Mouse (Mus musculus): Measurements from ENCODE around the gene Cbx1. TPM values are rescaled to one million over a fixed set of nuclear protein-coding genes. Genes with fewer than 3 reads are reported as not detected.

Gene Cbx1
- polyA plus RNA-seq, 1 experiment from 2014 or later, result 38.7 TPM

DNA sequence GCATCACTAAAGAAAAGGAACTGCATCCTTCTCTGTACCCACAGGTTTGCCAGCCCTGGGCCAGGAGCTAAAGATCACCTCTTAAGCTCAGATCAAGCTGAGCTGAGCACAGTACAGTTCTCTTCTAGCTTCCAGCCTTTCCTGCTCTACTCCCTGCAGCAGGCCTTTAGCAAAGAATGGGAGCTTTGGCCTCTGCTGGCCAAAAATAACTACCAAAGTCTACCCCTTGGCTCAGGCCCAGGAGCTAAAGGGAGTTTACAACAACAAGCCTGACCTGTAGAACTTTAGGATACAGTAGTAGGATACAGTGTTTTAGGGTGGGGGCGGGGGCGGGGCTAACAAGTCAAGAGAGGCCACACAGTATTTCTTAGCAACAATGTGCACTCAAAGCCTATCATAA lies 37.6 kb downstream of the Cbx1 start:
- DNase-seq (ENCODE audit: low spot score) (no peak), ATAC-seq (ENCODE audit: low FRiP score, low TSS enrichment) (no peak)
- H3K27ac ChIP-seq (replicated peaks), result no peak overlapping the region; the same call in 1 of the 2 replicates
- 0 out of 2 replicates have a peak overlapping the region, but pooled peaks have one; percentile 14 for H3K9ac ChIP-seq (ENCODE audit: low read length)
- no peak overlapping the region for H3K4me3 ChIP-seq (ENCODE audit: low read depth, low read length)
- H3K27me3 ChIP-seq (ENCODE audit: control insufficient read depth, insufficient read depth, low read length), result no peaks in the 10 kb centered on the region
- TF ChIP-seq EP300 (optimal IDR thresholded peaks at IDR 0.05) (no peak), CTCF (IDR thresholded peaks at IDR 0.05; ENCODE audit: low read depth) (no peak)
- peaks cover 3% of the 10 kb centered on the region for H3K36me3 ChIP-seq (ENCODE audit: control insufficient read depth, insufficient read depth, low read length)
- 60% methylated on average over 2 of the region's 2 CpGs for WGBS
- no peaks in the 10 kb centered on the region for H3K9me3 ChIP-seq (ENCODE audit: control insufficient read depth, low read length)
- H3K4me1 ChIP-seq (replicated peaks; ENCODE audit: control insufficient read depth, insufficient read depth), result peaks cover 22% of the 10 kb centered on the region
- H3K4me2 ChIP-seq (replicated peaks; ENCODE audit: low read depth), result peak overlapping the region; percentile 29

DNA sequence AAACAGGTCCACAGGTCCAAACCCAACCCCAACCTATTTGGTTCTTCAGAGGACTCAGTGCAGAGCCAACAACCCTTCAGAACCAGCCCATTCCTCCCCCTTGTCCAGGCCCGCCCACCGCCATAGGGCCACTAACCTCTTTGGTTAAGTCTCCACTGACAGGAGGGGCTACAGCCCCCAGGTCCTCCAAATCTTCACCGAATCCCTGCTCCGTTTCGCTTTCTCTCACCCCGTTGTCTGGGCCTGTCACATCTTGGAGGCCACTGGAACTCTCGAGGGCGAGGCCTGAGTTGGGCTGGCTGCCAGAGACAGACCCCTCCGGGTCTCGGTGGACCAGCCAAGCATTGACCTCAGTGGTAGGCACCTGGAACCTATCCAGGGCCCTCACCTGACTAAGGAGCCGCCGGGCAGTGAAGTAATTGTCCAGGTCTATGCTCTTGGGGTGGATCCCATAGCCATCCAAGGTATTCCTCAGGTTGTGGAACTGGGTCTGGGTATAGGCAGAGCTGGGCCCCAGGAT lies 38.2 kb downstream of the Cbx1 start:
- Histone ChIP-seq H3K4me2 (replicated peaks; ENCODE audit: low read depth) (peak overlapping the region; percentile 31), H3K27ac (replicated peaks) (peak overlapping the region; percentile 30; the same call in 1 of the 2 replicates), H3K4me1 (replicated peaks; ENCODE audit: control insufficient read depth, insufficient read depth) (peaks cover 22% of the 10 kb centered on the region), H3K27me3 (ENCODE audit: control insufficient read depth, insufficient read depth, low read length) (no peaks in the 10 kb centered on the region), H3K4me3 (ENCODE audit: low read depth, low read length) (no peak overlapping the region), H3K36me3 (ENCODE audit: control insufficient read depth, insufficient read depth, low read length) (no peaks in the 10 kb centered on the region), H3K9ac (ENCODE audit: low read length) (peak overlapping the region; percentile 35), H3K9me3 (ENCODE audit: control insufficient read depth, low read length) (no peaks in the 10 kb centered on the region)
- WGBS, result 57% methylated on average over 12 of the region's 12 CpGs
- no peak for DNase-seq (ENCODE audit: low spot score)
- ATAC-seq (ENCODE audit: low FRiP score, low TSS enrichment), result no peak
- TF ChIP-seq EP300 (optimal IDR thresholded peaks at IDR 0.05) (no peak), CTCF (IDR thresholded peaks at IDR 0.05; ENCODE audit: low read depth) (no peak)

DNA sequence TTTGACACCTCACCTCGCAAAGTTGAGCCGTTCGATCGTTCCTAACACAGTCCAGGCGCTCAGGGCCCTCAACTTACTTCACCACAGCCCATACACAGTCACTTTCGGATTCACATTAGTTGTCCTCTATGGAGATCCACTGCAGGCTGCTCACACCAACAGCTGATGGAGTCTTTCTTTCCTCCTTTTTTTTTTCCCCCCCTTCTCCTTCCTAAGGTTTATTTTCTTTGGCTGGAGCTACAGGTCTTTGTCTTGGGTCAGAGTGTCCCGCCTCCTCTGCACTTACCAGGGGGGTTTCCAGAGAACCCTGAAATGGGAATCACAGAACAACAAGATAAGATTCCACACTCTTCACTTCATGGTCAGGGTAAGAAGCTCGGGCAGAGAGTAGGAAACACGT lies 39.0 kb downstream of the Cbx1 start:
- H3K27me3 ChIP-seq (ENCODE audit: control insufficient read depth, insufficient read depth, low read length), result no peaks in the 10 kb centered on the region
- no peaks in the 10 kb centered on the region for H3K9me3 ChIP-seq (ENCODE audit: control insufficient read depth, low read length)
- ATAC-seq (ENCODE audit: low FRiP score, low TSS enrichment), result no peak
- TF ChIP-seq CTCF (IDR thresholded peaks at IDR 0.05; ENCODE audit: low read depth) (no peak), EP300 (optimal IDR thresholded peaks at IDR 0.05) (no peak)
- H3K9ac ChIP-seq (ENCODE audit: low read length), result 0 out of 2 replicates have a peak overlapping the region, but pooled peaks have one; percentile 31
- H3K4me3 ChIP-seq (ENCODE audit: low read depth, low read length), result 0 out of 2 replicates have a peak overlapping the region, but pooled peaks have one; percentile 8
- no peak for DNase-seq (ENCODE audit: low spot score)
- H3K27ac ChIP-seq (replicated peaks), result no peak overlapping the region
- peaks cover 22% of the 10 kb centered on the region for H3K4me1 ChIP-seq (replicated peaks; ENCODE audit: control insufficient read depth, insufficient read depth)
- no peaks in the 10 kb centered on the region for H3K36me3 ChIP-seq (ENCODE audit: control insufficient read depth, insufficient read depth, low read length)
- peak overlapping the region; percentile 31; the same call in 1 of the 2 replicates for H3K4me2 ChIP-seq (replicated peaks; ENCODE audit: low read depth)
- WGBS, result 59% methylated on average over 9 of the region's 9 CpGs

DNA sequence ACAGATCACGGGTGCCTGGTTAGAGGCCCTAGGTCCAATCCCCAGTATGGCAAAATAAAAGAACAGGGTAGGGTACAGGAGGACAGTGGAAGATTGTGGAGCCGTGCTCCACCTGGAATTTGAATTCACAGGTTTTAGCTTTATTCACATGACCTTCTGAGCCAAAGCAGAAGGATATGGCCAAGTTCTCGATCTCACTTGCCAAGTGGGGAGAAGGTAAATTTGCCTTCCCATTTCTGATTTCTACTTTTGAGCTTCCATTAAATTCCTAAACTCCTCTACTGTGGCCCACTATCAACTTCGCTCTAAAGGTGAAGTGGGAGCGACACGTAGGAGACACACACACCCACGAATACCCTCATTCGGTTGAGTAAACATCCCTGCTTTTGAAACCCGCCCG lies 40.0 kb downstream of the Cbx1 start:
- WGBS, result 6% methylated on average over 10 of the region's 10 CpGs
- no peak for TF ChIP-seq EP300 (optimal IDR thresholded peaks at IDR 0.05)
- TF ChIP-seq CTCF (IDR thresholded peaks at IDR 0.05; ENCODE audit: low read depth), result no peak; the same call in 1 of the 2 replicates
- Histone ChIP-seq H3K36me3 (ENCODE audit: control insufficient read depth, insufficient read depth, low read length) (no peaks in the 10 kb centered on the region), H3K4me3 (ENCODE audit: low read depth, low read length) (peak overlapping the region; percentile 59), H3K4me1 (replicated peaks; ENCODE audit: control insufficient read depth, insufficient read depth) (peaks cover 18% of the 10 kb centered on the region), H3K4me2 (replicated peaks; ENCODE audit: low read depth) (peak overlapping the region; percentile 73), H3K9me3 (ENCODE audit: control insufficient read depth, low read length) (no peaks in the 10 kb centered on the region), H3K27ac (replicated peaks) (peak overlapping the region; percentile 96), H3K9ac (ENCODE audit: low read length) (peak overlapping the region; percentile 68), H3K27me3 (ENCODE audit: control insufficient read depth, insufficient read depth, low read length) (no peaks in the 10 kb centered on the region)
- ATAC-seq (ENCODE audit: low FRiP score, low TSS enrichment), result no peak
- no peak for DNase-seq (ENCODE audit: low spot score)

DNA sequence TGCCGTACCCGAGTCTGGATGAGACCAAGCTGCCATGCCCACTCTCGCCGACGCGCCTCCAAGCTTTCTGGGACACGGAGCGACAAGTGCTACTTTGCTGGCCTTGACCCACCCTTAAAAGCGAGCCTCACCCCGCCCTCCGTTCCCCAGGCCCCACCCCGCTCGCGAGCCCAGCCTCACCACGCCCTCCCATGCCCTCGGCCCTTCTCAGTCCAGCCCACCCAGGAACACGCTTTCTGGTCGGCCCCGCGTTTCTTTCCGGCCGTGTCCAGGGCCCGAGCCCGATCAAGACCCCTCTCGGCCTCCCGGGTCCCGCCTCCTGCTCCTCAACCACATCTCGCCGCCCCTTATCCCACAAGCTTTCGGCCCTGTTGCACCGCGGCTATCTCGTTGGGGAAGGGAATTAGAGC lies 40.5 kb downstream of the Cbx1 start:
- TF ChIP-seq CTCF (IDR thresholded peaks at IDR 0.05; ENCODE audit: low read depth) (no peak; the same call in 1 of the 2 replicates), EP300 (optimal IDR thresholded peaks at IDR 0.05) (no peak)
- DNase-seq (ENCODE audit: low spot score) (peak; percentile 95), ATAC-seq (ENCODE audit: low FRiP score, low TSS enrichment) (peak; percentile 74)
- H3K4me1 ChIP-seq (replicated peaks; ENCODE audit: control insufficient read depth, insufficient read depth), result peaks cover 18% of the 10 kb centered on the region
- under 1% methylated on average over 32 of the region's 33 CpGs for WGBS
- H3K4me2 ChIP-seq (replicated peaks; ENCODE audit: low read depth), result peak overlapping the region; percentile 73
- H3K9ac ChIP-seq (ENCODE audit: low read length), result peak overlapping the region; percentile 68
- peak overlapping the region; percentile 96 for H3K27ac ChIP-seq (replicated peaks)
- peak overlapping the region; percentile 59 for H3K4me3 ChIP-seq (ENCODE audit: low read depth, low read length)
- H3K27me3 ChIP-seq (ENCODE audit: control insufficient read depth, insufficient read depth, low read length), result no peaks in the 10 kb centered on the region
- H3K36me3 ChIP-seq (ENCODE audit: control insufficient read depth, insufficient read depth, low read length), result no peaks in the 10 kb centered on the region
- H3K9me3 ChIP-seq (ENCODE audit: control insufficient read depth, low read length), result no peaks in the 10 kb centered on the region

DNA sequence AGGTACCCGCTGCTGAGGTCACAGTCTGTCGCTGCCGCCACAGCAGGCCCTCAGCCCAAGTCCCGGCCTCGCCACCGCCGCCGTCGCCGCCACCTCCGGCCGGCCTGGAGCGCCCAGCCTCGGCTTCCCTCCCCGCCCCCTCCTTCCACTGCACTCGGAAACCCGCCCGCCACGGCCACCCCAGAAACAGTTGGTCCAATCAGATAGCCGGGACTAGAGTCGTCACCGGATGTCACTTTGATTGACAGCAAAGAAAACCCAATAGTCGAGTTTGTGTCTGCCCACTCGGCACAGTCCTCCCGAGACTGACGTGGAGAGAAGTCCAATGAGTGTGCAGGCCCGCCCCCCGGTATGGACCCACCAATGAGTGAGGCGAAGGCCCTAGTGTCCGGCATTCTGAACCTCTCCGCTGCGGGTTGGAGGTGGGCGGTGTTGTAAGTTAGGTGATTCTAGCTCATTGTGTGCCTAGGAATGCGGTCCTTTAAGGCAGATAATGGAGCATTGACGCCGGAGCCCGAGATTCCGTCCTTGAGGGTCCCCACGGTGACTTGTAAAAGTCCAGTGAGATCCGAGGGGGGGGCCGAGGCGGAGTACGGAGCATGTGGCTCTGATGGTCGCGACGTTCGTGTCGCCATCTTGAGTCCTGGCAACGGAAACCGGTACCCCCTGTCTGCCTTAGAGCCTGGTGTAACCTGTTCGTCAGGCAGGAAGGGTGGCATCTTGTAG lies 41.0 kb downstream of the Cbx1 start, which contains the start of gene Nfe2l1:
Nfe2l1 (minus strand) TSS at position 156 of the 726 bp plus-strand sequence.
- WGBS, result under 1% methylated on average over 49 of the region's 51 CpGs
- peak within 1 kb of the TSS; percentile 96 for H3K27ac ChIP-seq (replicated peaks)
- peak within 1 kb of the TSS; percentile 73 for H3K4me2 ChIP-seq (replicated peaks; ENCODE audit: low read depth)
- H3K4me1 ChIP-seq (replicated peaks; ENCODE audit: control insufficient read depth, insufficient read depth), result peaks cover 14% of the 10 kb centered on the region
- no peaks in the 10 kb centered on the region for H3K27me3 ChIP-seq (ENCODE audit: control insufficient read depth, insufficient read depth, low read length)
- DNase-seq (ENCODE audit: low spot score), result peak; percentile 98
- H3K4me3 ChIP-seq (ENCODE audit: low read depth, low read length), result peak within 1 kb of the TSS; percentile 59
- no peak; the same call in none of the 2 replicates for TF ChIP-seq CTCF (IDR thresholded peaks at IDR 0.05; ENCODE audit: low read depth)
- H3K36me3 ChIP-seq (ENCODE audit: control insufficient read depth, insufficient read depth, low read length), result no peaks in the 10 kb centered on the region
- H3K9me3 ChIP-seq (ENCODE audit: control insufficient read depth, low read length), result no peaks in the 10 kb centered on the region
- peak within 1 kb of the TSS; percentile 68 for H3K9ac ChIP-seq (ENCODE audit: low read length)
- peak; percentile 99 for ATAC-seq (ENCODE audit: low FRiP score, low TSS enrichment)

Data from stomach, postnatal 0 days (tissue).